In the genomic region with DNA sequence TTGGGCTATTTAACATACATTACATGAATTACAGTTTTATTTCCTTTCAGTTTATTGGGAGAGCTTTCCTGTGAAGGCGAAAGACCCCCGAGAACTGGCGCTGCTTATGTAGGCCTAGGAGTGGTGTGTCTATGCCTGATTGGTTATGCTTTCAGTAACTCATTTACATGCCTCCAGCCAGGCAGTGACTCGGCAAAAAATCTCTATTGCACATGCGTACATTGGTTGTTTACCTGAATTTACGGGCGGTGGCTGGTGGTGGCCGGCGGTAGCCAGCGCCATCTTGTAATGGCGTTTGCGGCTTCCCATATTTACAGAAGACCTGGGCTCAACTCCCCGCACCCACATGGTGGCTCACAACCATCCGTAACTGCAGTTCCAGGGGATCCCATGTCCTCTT, we compare ENCODE assay signal across 16 mouse cellular contexts. TPM values are rescaled to one million over a fixed set of nuclear protein-coding genes. Genes with fewer than 3 reads are reported as not detected.
DNase-seq lines count a peak whose midpoint lies in the region.
"Had no signal": no experiment of that assay in that cellular context is flagged by ENCODE, and none has a peak within 500 bp of the region (broad histone marks: within the 10 kb centered on the region; RNA-seq: fewer than 3 reads in every experiment).

No protein-coding gene starts in this region.

- DNase-seq in 416B (ENCODE audit: low read depth) (peak; percentile 26), ES-CJ7 (ENCODE audit: low read depth, low spot score) (peak; percentile 33), R1 (ENCODE audit: low read depth, low spot score) (peak; percentile 75)
- DNase-seq in gastrocnemius, postnatal 36 days: no peak
- no peak for DNase-seq in Muller cell, postnatal 12 days (ENCODE audit: inconsistent ontology term)
- DNase-seq in left cerebral cortex, postnatal 14 days (ENCODE audit: low spot score in 2 of 2): no peak
- DNase-seq: adrenal gland, adult 2 months; adrenal gland, postnatal 10 days; adrenal gland, postnatal 25 days; cerebellum, adult 11-12 months; cerebellum, adult 2 months; cerebellum, adult 9-10 months; cerebellum, postnatal 10 days; cerebellum, postnatal 25 days; forebrain, postnatal 0 days had no signal

- intact Hi-C loops in gastrocnemius, postnatal 36 days (cut with DNase I): no loop called here
- intact Hi-C loops in left cerebral cortex, postnatal 14 days (cut with DNase I): no loop called here

RNA-seq across cellular contexts. Expression of gene Hif1an, which starts 31.5 kb away (rescaled TPM):
- total RNA-seq in gastrocnemius, postnatal 36 days (2021): 10 to 100 TPM; 93.2 to 95.3 TPM
- 10 to 100 TPM; 31.7 to 34.6 TPM for total RNA-seq in left cerebral cortex, postnatal 14 days (2021)

RNA-seq across cellular contexts. Expression of gene Ndufb8, which starts 38.9 kb away (rescaled TPM):
- 100 to 1,000 TPM; 906 to 972 TPM for total RNA-seq in gastrocnemius, postnatal 36 days (2021)
- 100 to 1,000 TPM; 408 to 415 TPM for total RNA-seq in left cerebral cortex, postnatal 14 days (2021)

RNA-seq across cellular contexts. Expression of gene Gm20538, which starts 41.5 kb away (rescaled TPM):
- total RNA-seq in gastrocnemius, postnatal 36 days (2021): not detected
- not detected for total RNA-seq in left cerebral cortex, postnatal 14 days (2021)
- total RNA-seq: adrenal gland, adult 2 months; adrenal gland, postnatal 10 days; adrenal gland, postnatal 25 days; forebrain, postnatal 0 days; G1E had no signal

RNA-seq across cellular contexts. Expression of gene Sec31b, which starts 48.5 kb away (rescaled TPM):
- total RNA-seq in gastrocnemius, postnatal 36 days (2021): 10 to 100 TPM; 15.3 to 17.6 TPM
- under 1 TPM; 0.30 to 0.33 TPM for total RNA-seq in left cerebral cortex, postnatal 14 days (2021)

Comparison
In these comparisons a context has a peak if more than half of its experiments do, and no peak if none do; other contexts are left out.
1. DNase-seq: peak in 416B (single experiment), ES-CJ7 (single experiment) and R1 (single experiment); none in gastrocnemius, postnatal 36 days (0 of 2), Muller cell, postnatal 12 days (single experiment) and left cerebral cortex, postnatal 14 days (0 of 2).